Mouse (Mus musculus) right cerebral cortex, postnatal 36 days (tissue): ENCODE results near the gene Frmd8.
"Not testable (repeated sequence)": the region's sequence is repeated elsewhere in the genome, so short reads cannot be mapped to it uniquely, and the experiment has no call there.

Source experiments
- DNase-seq, 2 experiments: peaks; one replicate each; pipeline ENCODE4 v3.0.0; 2022; ENCODE audit warnings: low spot score in 2 of 2, mixed read lengths in 1 of 2

Frmd8 gene

DNA sequence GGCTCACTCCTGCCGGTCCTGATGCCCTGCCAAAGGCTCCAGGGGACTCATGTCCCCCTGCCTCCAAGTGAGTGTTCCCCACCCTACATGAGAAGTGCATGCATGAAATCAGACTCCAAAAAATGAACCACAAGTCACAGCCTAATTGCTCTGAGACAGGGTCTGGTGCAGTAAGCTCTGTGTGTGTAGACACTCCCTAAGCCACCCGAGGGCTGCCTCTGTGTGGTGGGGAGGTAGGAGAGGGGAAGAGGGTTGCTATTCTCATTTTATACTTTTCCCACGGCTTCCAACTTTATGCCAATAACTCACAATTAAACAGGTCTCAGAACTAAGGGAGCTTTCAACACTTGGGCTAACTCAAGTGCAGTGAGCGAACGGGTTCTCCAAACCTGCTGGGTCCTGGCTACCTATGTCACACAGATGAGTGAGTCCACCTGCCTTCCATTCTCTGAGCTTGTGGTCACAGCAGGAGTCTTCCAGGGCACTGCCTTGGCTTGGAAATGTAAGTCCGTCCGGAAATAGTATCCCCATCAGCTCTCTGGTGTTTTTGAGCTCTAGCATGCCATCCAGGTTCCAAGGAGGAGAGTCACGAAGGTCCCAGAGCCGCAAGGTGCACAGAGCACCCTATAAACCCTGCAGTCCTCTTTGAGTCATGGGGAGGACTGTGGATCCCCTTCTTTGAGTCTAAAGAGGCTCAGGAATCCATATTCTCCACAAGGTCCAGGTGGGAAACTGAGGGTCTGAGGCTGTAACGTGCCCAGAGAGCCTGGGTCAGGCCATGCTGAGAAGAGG lies 50.1 kb downstream of the Frmd8 start:
- DNase-seq, result no peak

DNA sequence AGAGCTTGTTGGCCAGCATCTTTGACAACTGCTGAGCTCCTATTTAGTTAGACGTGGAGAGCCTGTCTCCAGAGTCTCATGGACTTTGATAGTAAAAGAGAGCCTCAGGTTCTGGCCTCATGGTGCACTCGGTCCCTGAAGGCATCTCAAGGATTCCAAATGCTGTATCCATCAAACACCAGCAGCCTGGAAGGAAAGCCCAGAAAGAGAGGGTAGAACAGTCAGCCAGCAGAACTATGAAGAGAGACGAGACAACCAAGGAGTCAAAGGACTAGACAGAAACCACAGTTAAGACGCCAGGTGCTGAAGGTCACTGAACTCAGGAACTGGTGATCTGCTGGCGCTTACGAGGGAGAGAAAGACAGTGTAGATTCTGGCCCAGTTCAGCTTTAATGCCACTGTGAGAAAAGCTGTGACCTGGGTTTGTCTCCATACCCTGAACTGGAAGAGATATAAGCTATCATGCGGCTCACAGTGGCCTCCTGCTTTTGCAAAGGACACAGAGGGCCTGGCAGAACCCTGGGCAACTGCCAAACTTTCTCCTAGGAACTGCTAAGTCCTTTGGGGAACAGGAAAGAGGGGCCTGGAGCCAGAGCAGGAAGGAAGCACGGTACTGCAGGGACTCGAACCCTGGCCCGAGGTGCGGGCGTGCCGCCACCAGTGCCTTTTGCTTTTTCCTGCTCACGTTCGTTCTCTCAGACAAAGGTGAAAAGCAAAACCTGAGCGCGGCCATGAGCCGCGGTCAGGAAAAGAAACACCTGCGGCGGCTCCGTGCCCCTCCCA lies 50.8 kb downstream of the Frmd8 start:
- no peak for DNase-seq

- no peak for DNase-seq
Observed at GRCm38 (mm10) chr19:5823266-5823839, 51.7 kb downstream of the Frmd8 start.

DNA sequence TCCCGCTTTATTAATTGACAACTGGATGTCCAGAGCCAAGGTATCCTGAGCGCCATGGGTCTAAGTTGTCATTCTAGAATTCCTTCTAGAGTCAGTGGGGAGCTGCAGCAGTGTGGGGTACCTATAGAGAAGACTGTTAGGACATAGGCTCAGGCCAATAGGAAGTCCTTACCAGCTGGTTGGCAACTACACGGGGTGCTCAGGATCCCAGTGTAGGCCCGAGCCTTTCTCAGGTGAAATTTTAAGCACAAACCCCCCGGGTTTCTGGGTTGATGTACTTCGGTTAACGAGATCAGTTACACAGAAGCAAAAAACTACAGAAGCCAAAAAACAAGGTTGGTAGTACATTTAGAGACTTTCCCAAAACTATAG lies 52.3 kb downstream of the Frmd8 start:
- DNase-seq, result no peak

GRCm38 (mm10) chr19:5822174-5822833 lies 52.8 kb downstream of the Frmd8 start:
- DNase-seq, result peak; percentile 80 to 91

DNA sequence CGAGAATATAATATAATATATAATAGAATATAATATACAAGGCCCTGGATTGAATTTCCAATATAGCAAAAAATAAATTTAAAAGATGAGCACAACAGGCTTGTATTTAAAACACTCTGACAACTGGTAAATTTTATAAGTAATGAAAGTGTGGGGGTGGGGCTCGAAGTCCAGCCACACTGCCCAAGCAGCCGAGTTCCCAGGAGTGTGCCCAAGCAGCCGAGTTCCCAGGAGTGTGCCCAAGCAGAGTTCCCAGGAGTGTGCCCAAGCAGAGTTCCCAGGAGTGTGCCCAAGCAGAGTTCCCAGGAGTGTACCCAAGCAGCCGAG lies 53.3 kb downstream of the Frmd8 start:
- no peak for DNase-seq

DNA sequence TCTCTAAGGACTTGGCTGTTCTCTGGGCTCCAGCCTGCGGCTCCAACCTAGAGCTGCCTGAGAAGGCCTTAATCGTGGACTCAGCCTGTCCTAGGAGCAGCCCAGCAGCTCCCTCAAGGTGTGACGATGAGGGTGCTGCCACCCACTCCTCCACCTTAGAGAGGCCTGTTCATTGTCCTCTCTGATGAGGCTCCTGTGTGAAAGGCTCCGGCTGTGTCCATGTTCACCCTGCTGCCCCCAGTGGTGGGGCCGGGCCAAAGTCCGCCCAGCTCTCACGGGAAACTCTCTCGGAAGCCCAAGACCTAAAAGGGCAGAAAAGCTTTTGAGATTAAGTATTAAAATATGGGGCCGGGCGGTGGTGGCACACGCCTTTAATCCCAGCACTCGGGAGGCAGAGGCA lies 55.5 kb downstream of the Frmd8 start:
- DNase-seq, result no peak

GRCm38 (mm10) chr19:5818590-5818977 lies 56.5 kb downstream of the Frmd8 start:
- no peak for DNase-seq

- peak; percentile 84 to 87 for DNase-seq
Observed at GRCm38 (mm10) chr19:5817703-5818589, 57.1 kb downstream of the Frmd8 start.

DNA sequence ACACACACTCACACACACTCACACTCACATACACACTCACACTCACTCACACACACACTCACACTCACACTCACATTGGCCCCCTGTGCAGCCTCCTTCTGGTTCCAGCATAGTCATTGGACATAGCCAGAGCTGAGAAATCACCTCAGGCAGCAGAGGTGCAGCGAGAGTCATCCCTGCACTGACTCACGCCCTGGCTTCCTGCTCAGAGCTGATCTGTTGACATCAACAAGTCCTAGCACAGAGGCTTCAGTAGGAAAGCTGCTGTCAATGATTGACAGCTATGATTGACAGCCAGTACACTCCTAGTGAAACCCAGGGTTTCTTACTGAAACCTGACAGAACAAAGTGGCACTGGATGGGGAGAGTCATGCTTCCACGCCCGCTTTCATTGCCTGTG lies 59.1 kb downstream of the Frmd8 start:
- DNase-seq, result no peak

- peak; percentile 69 to 82 for DNase-seq
Observed at GRCm38 (mm10) chr19:5815010-5815409, 60.1 kb downstream of the Frmd8 start.

GRCm38 (mm10) chr19:5814048-5814447 lies 61.0 kb downstream of the Frmd8 start:
- DNase-seq, result not testable (repeated sequence)

- DNase-seq, result no peak
Observed at GRCm38 (mm10) chr19:5813567-5813966, 61.5 kb downstream of the Frmd8 start.

- peak; percentile 94 to 98 for DNase-seq
Observed at GRCm38 (mm10) chr19:5811771-5812504, 63.1 kb downstream of the Frmd8 start.

DNA sequence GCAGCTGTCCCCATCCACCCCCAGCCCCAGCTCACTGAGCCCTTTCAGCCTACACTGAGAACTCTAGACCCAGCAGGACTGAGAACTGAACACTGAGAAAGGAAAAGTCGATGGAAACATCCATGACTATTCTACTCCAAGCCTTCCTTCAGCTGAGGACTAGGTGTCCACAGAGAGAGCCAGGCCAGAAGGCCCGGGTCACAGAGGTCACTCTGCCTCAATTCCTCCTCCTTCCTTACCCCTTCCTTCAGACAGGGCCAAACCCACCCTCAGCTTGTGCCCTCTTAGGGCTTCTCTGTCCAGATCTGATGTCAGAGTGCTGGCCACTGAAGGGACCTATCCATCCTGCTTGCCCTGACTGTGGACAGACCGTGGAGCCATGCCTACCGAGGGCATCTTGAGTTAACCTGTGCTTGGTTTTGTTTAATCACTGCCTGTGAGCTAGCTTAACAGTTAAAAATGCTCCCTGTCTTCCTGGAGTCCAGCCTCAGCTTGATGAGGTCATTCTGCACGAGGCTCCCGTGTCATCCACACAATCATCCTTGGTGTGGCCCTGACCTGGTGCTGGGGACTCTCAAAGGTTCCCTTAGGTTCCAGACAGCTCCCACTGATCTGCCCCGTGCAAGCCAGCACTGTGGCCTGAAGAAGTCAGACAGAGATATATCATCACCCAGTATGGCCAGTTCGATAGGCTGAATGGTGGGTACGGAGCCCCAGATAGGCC lies 64.1 kb downstream of the Frmd8 start:
- DNase-seq, result no peak

GRCm38 (mm10) chr19:5810103-5810839 lies 64.8 kb downstream of the Frmd8 start:
- peak in 1 of 2 experiments; percentile 73 for DNase-seq

DNA sequence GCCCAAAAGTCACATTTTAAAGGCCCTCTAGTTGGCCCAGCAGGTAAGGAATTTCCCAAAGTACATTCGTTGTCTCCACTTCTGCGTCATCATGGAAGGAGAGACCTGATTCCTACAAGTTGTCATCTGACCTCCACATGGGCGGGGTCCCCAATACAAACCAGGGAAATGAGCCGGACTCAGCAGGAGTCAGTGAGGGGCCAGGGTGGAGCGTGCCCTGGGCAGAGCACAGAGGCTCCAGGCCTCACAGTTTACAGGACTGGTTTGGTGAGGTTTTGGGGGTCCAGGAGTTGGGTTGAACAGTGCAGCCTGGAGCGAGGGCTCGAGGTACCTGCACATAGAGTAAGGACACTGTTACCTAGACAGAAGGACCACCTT lies 65.4 kb downstream of the Frmd8 start:
- no peak for DNase-seq

DNA sequence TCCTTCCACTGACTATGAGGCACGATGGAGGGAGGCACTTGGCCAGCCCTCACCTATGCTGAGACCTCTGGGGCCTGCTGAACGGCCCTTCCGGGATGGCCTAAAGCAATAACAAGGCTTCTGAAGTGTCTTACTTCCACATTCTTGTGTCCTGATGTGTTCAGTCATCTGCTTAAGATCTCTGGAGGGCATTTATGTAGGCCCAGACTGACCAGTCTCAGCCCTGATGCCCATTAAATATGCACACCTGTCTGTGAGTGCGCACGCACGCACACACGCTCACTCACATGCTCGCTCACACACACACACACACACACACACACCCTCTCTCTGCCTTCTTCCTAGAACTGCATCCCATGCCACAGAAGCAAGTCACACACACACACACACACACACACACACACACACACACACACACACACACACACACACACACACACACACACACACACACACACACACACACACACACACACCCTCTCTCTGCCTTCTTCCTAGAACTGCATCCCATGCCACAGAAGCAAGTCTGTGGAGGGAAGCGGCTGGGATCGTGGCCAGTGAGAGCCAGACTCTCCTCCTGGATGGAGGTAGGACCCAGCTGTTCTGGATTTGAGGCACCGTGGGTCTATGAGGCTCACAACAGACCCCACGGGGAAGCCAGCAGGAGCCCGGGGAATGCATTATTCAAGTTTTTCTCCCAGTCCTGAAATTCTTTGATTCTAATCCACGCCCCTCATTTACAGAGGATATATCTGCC lies 65.9 kb downstream of the Frmd8 start:
- DNase-seq, result no peak

DNA sequence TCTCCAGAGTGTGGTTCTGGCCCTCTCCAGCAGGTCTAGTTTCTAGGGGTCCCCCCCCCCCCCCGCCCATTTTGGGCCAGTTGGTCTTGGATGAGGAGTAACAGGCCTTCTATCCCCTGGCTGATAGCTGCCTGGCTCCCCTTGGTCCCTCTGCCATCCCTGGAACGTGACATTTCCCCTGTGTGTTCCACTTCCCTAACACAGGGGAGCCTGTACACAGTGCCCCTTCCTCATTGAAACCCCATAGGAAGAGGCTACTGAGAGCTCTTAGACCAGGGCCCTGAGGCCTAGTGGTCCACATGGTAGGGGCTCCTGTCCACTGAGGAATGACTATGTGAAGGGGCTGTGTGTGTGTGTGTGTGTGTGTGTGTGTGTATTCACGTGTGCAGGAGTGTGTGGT lies 67.3 kb downstream of the Frmd8 start:
- no peak for DNase-seq
